In genomic region chr6:72091007-72091406, GRCm38 (mm10) we compare ENCODE assay signal across 16 mouse cellular contexts. TPM values are rescaled to one million over a fixed set of nuclear protein-coding genes. Genes with fewer than 3 reads are reported as not detected.
DNase-seq lines count a peak whose midpoint lies in the region; ATAC-seq and TF ChIP-seq lines count a peak whose summit lies in the region.
"Had no signal": no experiment of that assay in that cellular context is flagged by ENCODE, and none has a peak within 500 bp of the region (broad histone marks: within the 10 kb centered on the region; RNA-seq: fewer than 3 reads in every experiment).

No protein-coding gene starts in this region.

- H3K27ac ChIP-seq in lung, embryonic 15.5 days, result no peak overlapping the region
- H3K27ac ChIP-seq in embryonic facial prominence, embryonic 10.5 days (replicated peaks), result peak overlapping the region; percentile 72
- peak overlapping the region; percentile 34; the same call in 1 of the 2 replicates for H3K27ac ChIP-seq in limb, embryonic 14.5 days (replicated peaks; ENCODE audit: low read depth, low read length)
- H3K27ac ChIP-seq: liver, embryonic 14.5 days; midbrain, embryonic 10.5 days; neural tube, embryonic 13.5 days had no signal

- no peak overlapping the region for H3K4me2 ChIP-seq in lung, embryonic 15.5 days
- no peak overlapping the region for H3K4me2 ChIP-seq in limb, embryonic 14.5 days (replicated peaks; ENCODE audit: low read depth, low read length, severe bottlenecking)
- H3K4me2 ChIP-seq: neural tube, embryonic 13.5 days had no signal

- H3K4me1 ChIP-seq in lung, embryonic 15.5 days, result peaks cover 17% of the 10 kb centered on the region
- H3K4me1 ChIP-seq in embryonic facial prominence, embryonic 10.5 days, result peaks cover 12% of the 10 kb centered on the region
- peaks cover 4% of the 10 kb centered on the region; the same call in 1 of the 2 replicates for H3K4me1 ChIP-seq in limb, embryonic 14.5 days (ENCODE audit: control insufficient read depth, insufficient read depth, low read length)
- H3K4me1 ChIP-seq: neural tube, embryonic 13.5 days had no signal

- TF ChIP-seq POLR2A in limb, embryonic 14.5 days (IDR thresholded peaks at IDR 0.05; ENCODE audit: borderline replicate concordance, extremely low read depth, insufficient read depth, insufficient read length), result no peak

- ATAC-seq in CD4-positive, CD25-positive, alpha-beta regulatory T cell, adult 4 months, result no peak
- ATAC-seq in lung, embryonic 15.5 days (ENCODE audit: borderline replicate concordance, extremely low read depth, low FRiP score, low TSS enrichment), result peak; percentile 34; the same call in 1 of the 2 replicates
- ATAC-seq in limb, embryonic 14.5 days (ENCODE audit: low FRiP score, low read depth), result peak; percentile 37; the same call in 1 of the 2 replicates
- ATAC-seq: intestine, embryonic 16.5 days had no signal

- H3K27me3 ChIP-seq in lung, embryonic 15.5 days, result no peaks in the 10 kb centered on the region
- no peaks in the 10 kb centered on the region for H3K27me3 ChIP-seq in embryonic facial prominence, embryonic 10.5 days (replicated peaks; ENCODE audit: low read depth, poor library complexity, severe bottlenecking)
- H3K27me3 ChIP-seq in limb, embryonic 14.5 days (ENCODE audit: control insufficient read depth, insufficient read depth, low read length), result no peaks in the 10 kb centered on the region
- H3K27me3 ChIP-seq: neural tube, embryonic 13.5 days had no signal

- WGBS in lung, embryonic 15.5 days, result 46% methylated on average over 6 of the region's 6 CpGs
- 47% methylated on average over 6 of the region's 6 CpGs for WGBS in embryonic facial prominence, embryonic 10.5 days
- WGBS in limb, embryonic 14.5 days, result 36% methylated on average over 6 of the region's 6 CpGs

- DNase-seq in CD4-positive, CD25-positive, alpha-beta regulatory T cell, adult 2 months (ENCODE audit: low read depth, low spot score), result peak; percentile 25
- DNase-seq in lung, postnatal 10 days, result no peak
- DNase-seq in embryonic facial prominence, embryonic 10.5 days (ENCODE audit: low spot score), result peak; percentile 64
- peak; percentile 56 for DNase-seq in limb, embryonic 14.5 days (ENCODE audit: low spot score)
- no peak for DNase-seq in adrenal gland, adult 18-20 months (ENCODE audit: low spot score in 2 of 2)
- DNase-seq in thymus, postnatal 0 days (ENCODE audit: low spot score), result no peak
- DNase-seq: adrenal gland, postnatal 36 days; cerebellum, adult 11-12 months; heart, adult 18-20 months; thymus, adult 18-20 months had no signal

- no peak overlapping the region for H3K4me3 ChIP-seq in lung, embryonic 15.5 days
- H3K4me3 ChIP-seq in embryonic facial prominence, embryonic 10.5 days, result no peak overlapping the region
- no peak overlapping the region for H3K4me3 ChIP-seq in limb, embryonic 14.5 days (replicated peaks; ENCODE audit: low read length)
- H3K4me3 ChIP-seq: midbrain, embryonic 10.5 days; neural tube, embryonic 13.5 days had no signal

- H3K9me3 ChIP-seq in lung, embryonic 15.5 days, result no peaks in the 10 kb centered on the region
- H3K9me3 ChIP-seq in embryonic facial prominence, embryonic 10.5 days, result no peaks in the 10 kb centered on the region
- no peaks in the 10 kb centered on the region for H3K9me3 ChIP-seq in limb, embryonic 14.5 days (ENCODE audit: control insufficient read depth, low read length)
- H3K9me3 ChIP-seq: midbrain, embryonic 10.5 days; neural tube, embryonic 13.5 days had no signal

- H3K36me3 ChIP-seq in lung, embryonic 15.5 days, result no peaks in the 10 kb centered on the region
- no peaks in the 10 kb centered on the region for H3K36me3 ChIP-seq in embryonic facial prominence, embryonic 10.5 days (replicated peaks)
- no peaks in the 10 kb centered on the region for H3K36me3 ChIP-seq in limb, embryonic 14.5 days (ENCODE audit: control insufficient read depth, insufficient read depth, low read length)
- H3K36me3 ChIP-seq: midbrain, embryonic 10.5 days; neural tube, embryonic 13.5 days had no signal

- no peak overlapping the region for H3K9ac ChIP-seq in lung, embryonic 15.5 days
- no peak overlapping the region for H3K9ac ChIP-seq in limb, embryonic 14.5 days (ENCODE audit: low read depth, low read length, severe bottlenecking)
- H3K9ac ChIP-seq: liver, embryonic 14.5 days; neural tube, embryonic 13.5 days had no signal

RNA-seq across cellular contexts. Expression of gene St3gal5, which starts 6.4 kb away (rescaled TPM):
- polyA plus RNA-seq in CD4-positive, CD25-positive, alpha-beta regulatory T cell, adult 4 months (2017; shearing (Covaris generic)), result 1 to 10 TPM in 1 of 2 experiments, under 1 TPM in 1; 0.66 to 1.1 TPM
- 40.5 and 42.1 TPM in 2 replicates for polyA plus RNA-seq in lung, embryonic 15.5 days (2015; fragmentation: Nextera tagmentation; extraction: Ambion mirVana)
- 32.2 and 32.6 TPM in 2 replicates for polyA plus RNA-seq in embryonic facial prominence, embryonic 10.5 days (2016; fragmentation: Nextera tagmentation; extraction: Ambion mirVana)
- polyA plus RNA-seq in limb, embryonic 14.5 days (2012; rRNA removed), result 26.1 and 26.3 TPM in 2 replicates
- 25.5 and 30.3 TPM in 2 replicates for polyA plus RNA-seq in limb, embryonic 14.5 days (2014; fragmentation: Nextera tagmentation; extraction: Ambion mirVana)
- total RNA-seq in adrenal gland, adult 18-20 months (2021), result 100 to 1,000 TPM; 133 to 192 TPM
- polyA plus RNA-seq in thymus, postnatal 0 days (2015; fragmentation: Nextera tagmentation; extraction: Ambion mirVana), result 2.6 TPM in 2 replicates

Comparison
In these comparisons a context has a peak if more than half of its experiments do, and no peak if none do; other contexts are left out.
1. DNase-seq: peak in CD4-positive, CD25-positive, alpha-beta regulatory T cell, adult 2 months (single experiment), embryonic facial prominence, embryonic 10.5 days (single experiment) and limb, embryonic 14.5 days (single experiment); none in lung, postnatal 10 days (single experiment), adrenal gland, adult 18-20 months (0 of 2) and thymus, postnatal 0 days (single experiment).